Mouse (Mus musculus) layer of hippocampus, adult 18-20 months (tissue): Measurements from ENCODE around the gene Olfr531. TPM values are rescaled to one million over a fixed set of nuclear protein-coding genes. Genes with fewer than 3 reads are reported as not detected.

Source experiments
- DNase-seq, 2 experiments: peaks; one replicate each; pipeline ENCODE4 v3.0.0; 2022; ENCODE audit warnings: low spot score in 2 of 2
- long read RNA-seq: library from polyadenylated mRNA; stranded (forward); transcript quantifications from one replicate; pipeline ENCODE4 v2.0.0, GENCODE M21; 2021
- total RNA-seq, 2 experiments: library from RNA; stranded (reverse); gene quantifications; 2 replicates each; pipeline ENCODE4 v1.2.3; 2021

The Olfr531 gene
- not detected for total RNA-seq
- long read RNA-seq, result 0 reads

DNA sequence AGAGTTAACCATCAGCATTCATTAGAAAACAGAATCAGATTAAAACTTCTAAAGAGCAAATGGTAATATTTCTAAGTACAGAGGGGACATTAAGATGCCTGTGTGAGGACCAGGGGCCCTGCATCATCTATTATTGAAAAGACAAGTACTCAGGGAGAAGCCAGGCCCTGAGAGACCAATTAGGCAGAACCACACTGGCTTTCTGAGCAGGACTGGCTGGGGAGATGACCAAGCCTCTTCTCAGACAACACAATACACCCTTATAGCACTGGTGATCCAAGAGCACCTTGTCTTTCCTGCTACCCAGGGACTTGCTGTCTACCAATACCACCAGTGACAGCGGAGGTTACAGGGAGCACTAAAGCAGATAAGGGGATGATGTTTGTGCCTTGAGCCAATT lies at the start of gene Olfr531:
Gene Olfr531 (minus strand): TSS at position 101 of the 400 bp plus-strand sequence.
- DNase-seq, result no peak

DNA sequence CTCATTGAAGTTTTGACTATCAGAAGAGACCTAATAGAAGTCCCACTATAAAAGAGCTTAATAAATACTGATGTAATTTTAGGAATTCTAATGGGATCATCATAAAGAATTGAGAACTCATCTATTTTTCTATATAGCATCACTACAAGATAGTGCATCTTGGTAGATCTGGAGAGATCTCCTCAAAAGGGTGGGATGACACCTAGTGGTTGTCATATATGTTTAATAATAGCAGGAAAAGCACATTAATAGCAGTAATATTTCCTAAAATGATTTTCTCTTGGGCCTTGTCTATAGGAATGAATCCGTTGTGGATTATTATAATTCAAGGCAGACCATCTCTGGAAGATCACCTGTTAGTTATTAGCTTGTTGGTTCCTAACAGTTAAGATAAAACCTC lies 40.4 kb upstream of the Olfr531 start:
- DNase-seq, result no peak

GRCm38 (mm10) chr7:140421539-140421938 lies 18.8 kb upstream of the Olfr531 start, which contains the start of gene Olfr532:
Gene Olfr532 (minus strand): TSS chr7:140421639.
- DNase-seq, result no peak

DNA sequence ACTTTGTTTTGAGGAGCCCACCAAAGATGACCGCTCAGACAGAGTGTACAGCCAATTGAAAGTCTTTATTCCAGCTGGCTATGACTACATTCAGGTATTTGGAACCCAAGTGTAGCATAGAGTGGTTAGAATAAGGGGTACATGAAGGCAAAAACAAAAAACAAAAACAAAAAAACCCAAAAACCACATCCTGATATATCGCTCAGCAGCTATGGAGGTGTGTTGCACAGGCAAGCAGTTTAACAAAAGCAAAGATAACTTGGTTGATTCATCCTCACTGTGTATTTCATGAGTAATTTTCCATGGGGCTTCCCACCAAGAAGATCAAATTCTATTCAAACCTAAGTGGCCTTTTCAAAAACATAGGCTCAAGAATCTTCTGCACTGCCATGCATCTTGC lies 25.8 kb downstream of the Olfr531 start:
- DNase-seq, result no peak

GRCm38 (mm10) chr7:140376231-140376630 lies 26.5 kb downstream of the Olfr531 start, which contains the start of gene Olfr530:
Gene Olfr530 (minus strand): TSS chr7:140376331.
- no peak for DNase-seq

GRCm38 (mm10) chr7:140374300-140374699 lies 28.4 kb downstream of the Olfr531 start:
- no peak for DNase-seq

- DNase-seq, result no peak
Measured at GRCm38 (mm10) chr7:140361571-140361970, 41.1 kb downstream of the Olfr531 start, which contains the start of gene Olfr60. Gene Olfr60 (minus strand): TSS chr7:140361671.

Other genes with a start within 250 kb of the Olfr531 start
- 100 to 1,000 TPM; 151 to 156 TPM for gene Sprn, start 248.0 kb downstream of the Olfr531 start, total RNA-seq
- not detected for gene Olfr522, start 238.2 kb downstream of the Olfr531 start, total RNA-seq
- under 1 TPM in 1 of 2 experiments, not detected in 1; 0.10 TPM for gene Olfr523, start 229.7 kb downstream of the Olfr531 start, total RNA-seq
- gene Olfr524, start 197.0 kb downstream of the Olfr531 start, total RNA-seq, result not detected
- gene Cd163l1, start 184.7 kb downstream of the Olfr531 start, total RNA-seq, result under 1 TPM; 0.57 to 0.76 TPM
- gene 5830411N06Rik, start 155.6 kb downstream of the Olfr531 start, total RNA-seq, result under 1 TPM in 1 of 2 experiments, not detected in 1; 0.27 TPM
- not detected for gene Olfr525, start 82.1 kb downstream of the Olfr531 start, total RNA-seq
- not detected for gene Olfr527, start 68.9 kb downstream of the Olfr531 start, total RNA-seq
- gene Olfr60, start 41.2 kb downstream of the Olfr531 start, total RNA-seq, result not detected
- gene Olfr530, start 26.6 kb downstream of the Olfr531 start, total RNA-seq, result not detected
- not detected for gene Olfr532, start 18.7 kb upstream of the Olfr531 start, total RNA-seq
- gene Olfr533, start 60.5 kb upstream of the Olfr531 start, total RNA-seq, result not detected
- gene Olfr535, start 81.3 kb upstream of the Olfr531 start, total RNA-seq, result under 1 TPM; 0.22 to 0.33 TPM
- gene Olfr536, start 104.5 kb upstream of the Olfr531 start, total RNA-seq, result not detected
- gene Olfr538, start 165.0 kb upstream of the Olfr531 start, total RNA-seq, result under 1 TPM in 1 of 2 experiments, not detected in 1; 0.25 TPM
- gene Olfr46, start 198.4 kb upstream of the Olfr531 start, total RNA-seq, result under 1 TPM; 0.25 to 0.37 TPM
- gene Olfr61, start 226.1 kb upstream of the Olfr531 start, total RNA-seq, result not detected
- gene Olfr53, start 243.5 kb upstream of the Olfr531 start, total RNA-seq, result under 1 TPM in 1 of 2 experiments, not detected in 1; 0.25 TPM